Mouse (Mus musculus): ENCODE results near the gene Cyp2d34. TPM values are rescaled to one million over a fixed set of nuclear protein-coding genes. Genes with fewer than 3 reads are reported as not detected.

Cyp2d34 gene
- not detected in 2 replicates for polyA plus RNA-seq (2016; fragmentation: Nextera tagmentation; extraction: Ambion mirVana)

GRCm38 (mm10) chr15:82620531-82621202, at the start of gene Cyp2d34:
Gene Cyp2d34, minus strand, starts transcription at chr15:82620946.
- Histone ChIP-seq H3K9me3 (peaks cover 4% of the 10 kb centered on the region; the same call in 1 of the 2 replicates), H3K36me3 (replicated peaks) (no peaks in the 10 kb centered on the region), H3K4me3 (no peak within 1 kb of the TSS), H3K4me1 (no peaks in the 10 kb centered on the region), H3K27ac (replicated peaks) (no peak within 1 kb of the TSS), H3K27me3 (replicated peaks; ENCODE audit: low read depth, poor library complexity, severe bottlenecking) (no peaks in the 10 kb centered on the region)
- DNase-seq (ENCODE audit: low spot score), result no peak
- 88% methylated on average over 7 of the region's 7 CpGs for WGBS

DNA sequence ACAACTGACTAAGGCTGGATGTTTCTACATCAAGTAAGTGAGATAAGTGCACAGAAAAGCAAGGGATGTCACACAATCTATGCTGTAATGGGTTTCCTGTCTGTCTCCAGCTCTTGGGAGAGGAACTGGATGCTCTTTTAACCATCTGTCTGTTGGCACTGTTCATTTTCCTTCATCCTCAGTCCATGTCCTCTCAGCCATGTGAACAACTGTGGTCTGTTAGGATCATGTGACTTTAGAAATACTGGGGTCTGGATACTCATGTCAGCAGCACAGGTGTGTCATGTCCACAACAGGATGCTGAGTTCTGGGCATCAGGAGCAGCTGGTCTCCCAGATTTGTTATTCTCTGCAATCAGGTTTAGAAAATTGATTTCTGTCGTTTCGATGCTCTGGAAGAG, 35.6 kb upstream of the Cyp2d34 start:
- 77% methylated on average over 2 of the region's 2 CpGs for WGBS

GRCm38 (mm10) chr15:82644371-82644770, 23.6 kb upstream of the Cyp2d34 start:
- Histone ChIP-seq H3K4me3 (no peak overlapping the region), H3K4me1 (no peaks in the 10 kb centered on the region), H3K27me3 (replicated peaks; ENCODE audit: low read depth, poor library complexity, severe bottlenecking) (no peaks in the 10 kb centered on the region), H3K9me3 (no peaks in the 10 kb centered on the region), H3K36me3 (replicated peaks) (no peaks in the 10 kb centered on the region), H3K27ac (replicated peaks) (no peak overlapping the region)
- DNase-seq (ENCODE audit: low spot score), result no peak
- WGBS, result 81% methylated on average over 3 of the region's 3 CpGs

More for the DNA sequence above, 35.6 kb upstream of the Cyp2d34 start:
- H3K27me3 ChIP-seq (replicated peaks; ENCODE audit: low read depth, poor library complexity, severe bottlenecking), result no peaks in the 10 kb centered on the region
- no peak overlapping the region for H3K4me3 ChIP-seq
- no peaks in the 10 kb centered on the region for H3K36me3 ChIP-seq (replicated peaks)
- no peaks in the 10 kb centered on the region for H3K9me3 ChIP-seq
- no peak for DNase-seq (ENCODE audit: low spot score)
- H3K27ac ChIP-seq (replicated peaks), result no peak overlapping the region
- no peaks in the 10 kb centered on the region for H3K4me1 ChIP-seq

- H3K4me3 ChIP-seq, result no peak overlapping the region
- H3K36me3 ChIP-seq (replicated peaks), result no peaks in the 10 kb centered on the region
- no peaks in the 10 kb centered on the region for H3K27me3 ChIP-seq (replicated peaks; ENCODE audit: low read depth, poor library complexity, severe bottlenecking)
- 92% methylated on average over 5 of the region's 5 CpGs for WGBS
- no peak overlapping the region for H3K27ac ChIP-seq (replicated peaks)
- no peaks in the 10 kb centered on the region for H3K4me1 ChIP-seq
- DNase-seq (ENCODE audit: low spot score), result no peak
- H3K9me3 ChIP-seq, result no peaks in the 10 kb centered on the region
These were observed 23.0 kb upstream of the Cyp2d34 start for GRCm38 (mm10) chr15:82643771-82644170.

DNA sequence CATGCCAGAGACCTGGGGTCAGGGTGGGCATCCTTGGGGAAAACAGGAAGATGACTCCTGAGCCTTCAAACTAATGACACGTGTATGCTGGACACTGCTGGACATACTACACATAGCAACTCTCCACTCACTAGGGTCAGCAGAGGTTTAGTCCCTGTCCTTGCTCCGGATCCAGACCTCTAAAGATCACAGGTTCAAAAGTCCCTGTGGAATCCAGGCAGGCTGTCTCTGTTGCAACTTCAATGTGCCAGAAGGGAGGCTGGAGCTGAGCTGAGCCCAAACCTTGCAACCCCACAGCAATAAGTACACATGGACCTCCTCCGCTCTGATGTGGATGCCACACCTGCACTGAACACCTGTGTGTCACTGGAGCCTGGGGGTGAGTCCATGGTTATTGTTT, 22.0 kb upstream of the Cyp2d34 start:
- H3K36me3 ChIP-seq (replicated peaks), result no peaks in the 10 kb centered on the region
- no peaks in the 10 kb centered on the region for H3K27me3 ChIP-seq (replicated peaks; ENCODE audit: low read depth, poor library complexity, severe bottlenecking)
- no peaks in the 10 kb centered on the region for H3K9me3 ChIP-seq
- H3K4me1 ChIP-seq, result no peaks in the 10 kb centered on the region
- no peak overlapping the region for H3K4me3 ChIP-seq
- H3K27ac ChIP-seq (replicated peaks), result no peak overlapping the region
- no peak for DNase-seq (ENCODE audit: low spot score)
- 78% methylated on average over 3 of the region's 3 CpGs for WGBS

GRCm38 (mm10) chr15:82641921-82642320, 21.2 kb upstream of the Cyp2d34 start:
- Histone ChIP-seq H3K36me3 (replicated peaks) (no peaks in the 10 kb centered on the region), H3K27ac (replicated peaks) (no peak overlapping the region), H3K27me3 (replicated peaks; ENCODE audit: low read depth, poor library complexity, severe bottlenecking) (no peaks in the 10 kb centered on the region), H3K4me1 (no peaks in the 10 kb centered on the region), H3K4me3 (no peak overlapping the region), H3K9me3 (no peaks in the 10 kb centered on the region)
- whole genome bisulfite sequencing, result 81% methylated on average over 2 of the region's 2 CpGs
- DNase-seq (ENCODE audit: low spot score), result no peak

- 83% methylated on average over 5 of the region's 5 CpGs for WGBS
- DNase-seq (ENCODE audit: low spot score), result no peak
- Histone ChIP-seq H3K36me3 (replicated peaks) (no peaks in the 10 kb centered on the region), H3K27me3 (replicated peaks; ENCODE audit: low read depth, poor library complexity, severe bottlenecking) (no peaks in the 10 kb centered on the region), H3K4me3 (no peak overlapping the region), H3K4me1 (no peaks in the 10 kb centered on the region), H3K9me3 (no peaks in the 10 kb centered on the region), H3K27ac (replicated peaks) (no peak overlapping the region)
These were observed 20.6 kb upstream of the Cyp2d34 start for GRCm38 (mm10) chr15:82641390-82641789.

DNA sequence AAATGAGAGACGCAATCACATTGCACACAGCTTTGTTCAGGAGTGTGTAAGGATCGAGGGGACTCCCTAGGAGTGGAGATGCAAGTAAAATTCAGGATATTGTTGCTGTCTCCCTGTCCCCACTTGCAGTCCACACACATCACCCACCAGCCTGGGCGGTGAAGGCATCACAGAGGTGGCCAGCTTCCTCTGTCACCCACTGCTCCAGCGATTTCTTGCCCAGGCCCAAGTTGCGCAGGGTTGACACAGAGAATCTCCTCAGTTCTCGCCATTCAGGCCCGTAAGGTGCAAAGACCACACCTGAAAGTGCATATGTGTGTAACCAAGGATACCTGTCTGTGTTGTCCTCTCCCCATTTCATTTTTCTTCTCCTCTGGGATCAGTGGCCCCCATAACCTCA, 19.5 kb upstream of the Cyp2d34 start:
- H3K4me1 ChIP-seq, result no peaks in the 10 kb centered on the region
- peak; percentile 2 for DNase-seq (ENCODE audit: low spot score)
- no peak overlapping the region for H3K27ac ChIP-seq (replicated peaks)
- 91% methylated on average over 7 of the region's 7 CpGs for WGBS
- no peaks in the 10 kb centered on the region for H3K27me3 ChIP-seq (replicated peaks; ENCODE audit: low read depth, poor library complexity, severe bottlenecking)
- no peaks in the 10 kb centered on the region for H3K36me3 ChIP-seq (replicated peaks)
- H3K4me3 ChIP-seq, result no peak overlapping the region
- no peaks in the 10 kb centered on the region for H3K9me3 ChIP-seq

- H3K4me1 ChIP-seq, result no peaks in the 10 kb centered on the region
- H3K27me3 ChIP-seq (replicated peaks; ENCODE audit: low read depth, poor library complexity, severe bottlenecking), result no peaks in the 10 kb centered on the region
- H3K9me3 ChIP-seq, result no peaks in the 10 kb centered on the region
- 87% methylated on average over 14 of the region's 14 CpGs for WGBS
- peak; percentile 6 for DNase-seq (ENCODE audit: low spot score)
- H3K27ac ChIP-seq (replicated peaks), result no peak overlapping the region
- H3K4me3 ChIP-seq, result no peak overlapping the region
- no peaks in the 10 kb centered on the region for H3K36me3 ChIP-seq (replicated peaks)
These were observed 16.7 kb upstream of the Cyp2d34 start for GRCm38 (mm10) chr15:82637130-82638075.

- no peak for DNase-seq (ENCODE audit: low spot score)
- Histone ChIP-seq H3K36me3 (replicated peaks) (no peaks in the 10 kb centered on the region), H3K4me3 (no peak overlapping the region), H3K4me1 (no peaks in the 10 kb centered on the region), H3K9me3 (no peaks in the 10 kb centered on the region), H3K27me3 (replicated peaks; ENCODE audit: low read depth, poor library complexity, severe bottlenecking) (no peaks in the 10 kb centered on the region), H3K27ac (replicated peaks) (no peak overlapping the region)
- 74% methylated on average over 1 of the region's 1 CpGs for WGBS
These were observed 14.2 kb upstream of the Cyp2d34 start for GRCm38 (mm10) chr15:82634976-82635375.

DNA sequence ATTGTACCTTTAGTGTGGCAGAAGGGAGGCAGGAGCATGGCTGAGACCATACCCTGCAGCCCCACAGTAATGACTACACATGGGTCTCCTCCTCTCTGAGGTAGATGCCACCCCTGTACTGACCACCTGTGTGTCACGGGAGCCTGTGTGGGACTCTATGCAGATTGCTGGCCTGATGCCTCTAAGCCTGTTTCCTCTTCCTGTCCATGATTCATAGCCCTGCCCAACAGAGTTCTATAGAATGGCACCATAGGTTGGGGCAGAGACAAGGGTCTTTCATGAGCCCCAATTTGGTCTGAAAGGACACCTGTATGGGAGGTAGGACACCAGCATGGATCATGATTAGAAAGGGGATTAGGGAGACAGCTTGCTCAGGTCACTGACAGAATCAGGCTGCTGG, 1.2 kb upstream of the Cyp2d34 start:
- WGBS, result 74% methylated on average over 1 of the region's 1 CpGs

GRCm38 (mm10) chr15:82618362-82619020, 2.3 kb downstream of the Cyp2d34 start:
- no peaks in the 10 kb centered on the region for H3K36me3 ChIP-seq (replicated peaks)
- no peak overlapping the region for H3K27ac ChIP-seq (replicated peaks)
- no peak overlapping the region for H3K4me3 ChIP-seq
- no peaks in the 10 kb centered on the region for H3K4me1 ChIP-seq
- WGBS, result 92% methylated on average over 9 of the region's 9 CpGs
- no peaks in the 10 kb centered on the region for H3K27me3 ChIP-seq (replicated peaks; ENCODE audit: low read depth, poor library complexity, severe bottlenecking)
- DNase-seq (ENCODE audit: low spot score), result no peak
- H3K9me3 ChIP-seq, result peaks cover 5% of the 10 kb centered on the region; the same call in 1 of the 2 replicates

More for the DNA sequence above, 1.2 kb upstream of the Cyp2d34 start:
- H3K27me3 ChIP-seq (replicated peaks; ENCODE audit: low read depth, poor library complexity, severe bottlenecking), result no peaks in the 10 kb centered on the region
- no peaks in the 10 kb centered on the region for H3K4me1 ChIP-seq
- no peak for DNase-seq (ENCODE audit: low spot score)
- H3K36me3 ChIP-seq (replicated peaks), result no peaks in the 10 kb centered on the region
- no peak overlapping the region for H3K4me3 ChIP-seq
- H3K9me3 ChIP-seq, result peaks cover 4% of the 10 kb centered on the region; the same call in 1 of the 2 replicates
- H3K27ac ChIP-seq (replicated peaks), result no peak overlapping the region

Measured in embryonic facial prominence, embryonic 10.5 days (tissue).